Mouse (Mus musculus) gonadal fat pad, adult 2 months (tissue): ENCODE measurements around the gene Piwil4. TPM values are rescaled to one million over a fixed set of nuclear protein-coding genes. Genes with fewer than 3 reads are reported as not detected.
A peak's percentile ranks its signal among the peaks of the same experiment; 100 is the strongest.
"Not testable (repeated sequence)": the region's sequence is repeated elsewhere in the genome, so short reads cannot be mapped to it uniquely, and the experiment has no call there.

Experiments used
- DNase-seq: peaks from one replicate; pipeline ENCODE4 v3.0.0-alpha.2; 2012; ENCODE audit warnings: low read depth
- polyA plus RNA-seq: library from polyadenylated mRNA; depleted of rRNA; stranded (reverse); fragments of >200 nt; gene quantifications from 2 replicates; pipeline ENCODE4 v1.2.3, GENCODE M21; 2012

The Piwil4 gene
- polyA plus RNA-seq, 1 experiment = 7.4 TPM

GRCm38 (mm10) chr9:14726005-14726404, 14.5 kb downstream of the Piwil4 start:
- no peak for DNase-seq

- DNase-seq = no peak
Observed at GRCm38 (mm10) chr9:14724755-14725420, 15.6 kb downstream of the Piwil4 start.

- DNase-seq = no peak
Observed at GRCm38 (mm10) chr9:14721610-14722009, 18.9 kb downstream of the Piwil4 start.

GRCm38 (mm10) chr9:14720384-14720783, 20.1 kb downstream of the Piwil4 start:
- no peak for DNase-seq

GRCm38 (mm10) chr9:14718332-14718691, 22.2 kb downstream of the Piwil4 start:
- DNase-seq = no peak

- DNase-seq = no peak
Observed at GRCm38 (mm10) chr9:14717689-14718331, 22.7 kb downstream of the Piwil4 start.

GRCm38 (mm10) chr9:14715258-14715657, 25.3 kb downstream of the Piwil4 start:
- no peak for DNase-seq

GRCm38 (mm10) chr9:14710910-14711309, 29.6 kb downstream of the Piwil4 start:
- DNase-seq = no peak

- DNase-seq = no peak
Observed at GRCm38 (mm10) chr9:14705321-14706162, 35.0 kb downstream of the Piwil4 start.

- DNase-seq = not testable (repeated sequence)
Observed at GRCm38 (mm10) chr9:14700795-14701194, 39.7 kb downstream of the Piwil4 start.

GRCm38 (mm10) chr9:14699288-14699640, 41.3 kb downstream of the Piwil4 start:
- no peak for DNase-seq

- peak; percentile 47 for DNase-seq
Observed at GRCm38 (mm10) chr9:14698582-14699287, 41.8 kb downstream of the Piwil4 start.

GRCm38 (mm10) chr9:14697903-14698302, 42.6 kb downstream of the Piwil4 start:
- no peak for DNase-seq

- DNase-seq = no peak
Observed at GRCm38 (mm10) chr9:14689376-14690108, 51.0 kb downstream of the Piwil4 start.

GRCm38 (mm10) chr9:14684363-14684762, 56.2 kb downstream of the Piwil4 start:
- DNase-seq = no peak

- no peak for DNase-seq
Observed at GRCm38 (mm10) chr9:14682741-14683140, 57.8 kb downstream of the Piwil4 start.

- no peak for DNase-seq
Observed at GRCm38 (mm10) chr9:14680584-14680983, 59.9 kb downstream of the Piwil4 start.

- DNase-seq = peak; percentile 75
Observed at GRCm38 (mm10) chr9:14675707-14676691, 64.5 kb downstream of the Piwil4 start.

GRCm38 (mm10) chr9:14674506-14674905, 66.0 kb downstream of the Piwil4 start:
- DNase-seq = no peak

- no peak for DNase-seq
Observed at GRCm38 (mm10) chr9:14673109-14673508, 67.4 kb downstream of the Piwil4 start.
